Mouse (Mus musculus): ENCODE measurements around the gene Orai2.

DNA sequence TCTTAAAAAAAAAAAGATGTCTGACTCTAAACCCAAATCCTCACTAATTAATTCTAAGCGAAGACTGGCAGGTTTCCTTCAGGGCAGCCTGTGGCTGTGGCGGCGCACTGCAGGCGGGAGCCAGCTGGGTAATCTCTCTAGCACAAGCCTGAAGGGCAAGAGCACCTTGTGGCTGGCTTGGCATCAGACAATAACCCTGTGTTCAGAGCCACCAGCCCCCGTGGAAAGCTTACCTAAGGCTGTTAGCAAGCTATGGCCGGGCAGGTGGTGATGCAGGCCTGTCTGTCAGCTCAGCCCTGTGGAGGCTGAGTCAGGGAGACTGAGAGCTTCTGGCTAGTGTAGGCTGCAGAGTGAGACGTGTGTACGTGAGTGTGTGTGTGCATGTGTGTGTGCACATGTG is 5.3 kb downstream of the Orai2 start:
- TF ChIP-seq CTCF (IDR thresholded peaks at IDR 0.05; ENCODE audit: control insufficient read depth, insufficient read depth, low read length) (no peak), POLR2A (IDR thresholded peaks at IDR 0.05; ENCODE audit: borderline replicate concordance, control insufficient read depth, low read depth, low read length) (no peak)
